Mouse (Mus musculus) gastrocnemius, adult 18-20 months (tissue): ENCODE measurements around the gene Spata2. TPM values are rescaled to one million over a fixed set of nuclear protein-coding genes. Genes with fewer than 3 reads are reported as not detected.

Source experiments
- DNase-seq: peaks from one replicate; pipeline ENCODE4 v3.0.0; 2021; ENCODE audit warnings: low spot score
- total RNA-seq, 2 experiments: library from RNA; stranded (reverse); gene quantifications; 2 replicates each; pipeline ENCODE4 v1.2.3; 2021

The Spata2 gene
- total RNA-seq, 2 experiments from 2014 or later, result 18.4 to 19.5 TPM

- DNase-seq, result no peak
Measured at GRCm38 (mm10) chr2:167512365-167512764, 19.7 kb upstream of the Spata2 start.

GRCm38 (mm10) chr2:167510485-167510884 is 17.8 kb upstream of the Spata2 start:
- peak; percentile 39 for DNase-seq

GRCm38 (mm10) chr2:167508569-167508968 is 15.9 kb upstream of the Spata2 start:
- no peak for DNase-seq

GRCm38 (mm10) chr2:167507719-167508385 is 15.2 kb upstream of the Spata2 start:
- DNase-seq, result no peak

GRCm38 (mm10) chr2:167506546-167507260 is 14.0 kb upstream of the Spata2 start:
- DNase-seq, result no peak

GRCm38 (mm10) chr2:167505127-167505526 is 12.4 kb upstream of the Spata2 start:
- DNase-seq, result no peak

- DNase-seq, result peak; percentile 38
Measured at GRCm38 (mm10) chr2:167503896-167504349, 11.2 kb upstream of the Spata2 start.

GRCm38 (mm10) chr2:167503253-167503895 is 10.7 kb upstream of the Spata2 start:
- peak; percentile 81 for DNase-seq

- no peak for DNase-seq
Measured at GRCm38 (mm10) chr2:167502554-167503252, 10.0 kb upstream of the Spata2 start.

- DNase-seq, result no peak
Measured at GRCm38 (mm10) chr2:167497272-167497671, 4.6 kb upstream of the Spata2 start.

GRCm38 (mm10) chr2:167496437-167496836 is 3.8 kb upstream of the Spata2 start:
- DNase-seq, result no peak

GRCm38 (mm10) chr2:167491757-167492708 is 654 bp downstream of the Spata2 start, which contains the start of gene Rnf114:
TSS of gene Rnf114 (plus strand) at chr2:167492645.
- DNase-seq, result no peak

GRCm38 (mm10) chr2:167490813-167491525 is 1.7 kb downstream of the Spata2 start:
- no peak for DNase-seq

- no peak for DNase-seq
Measured at GRCm38 (mm10) chr2:167487994-167488393, 4.7 kb downstream of the Spata2 start.

- DNase-seq, result no peak
Measured at GRCm38 (mm10) chr2:167487551-167487950, 5.1 kb downstream of the Spata2 start.

GRCm38 (mm10) chr2:167486573-167486972 is 6.1 kb downstream of the Spata2 start:
- DNase-seq, result no peak

GRCm38 (mm10) chr2:167485501-167486377 is 6.9 kb downstream of the Spata2 start:
- DNase-seq, result peak; percentile 71

GRCm38 (mm10) chr2:167484932-167485331 is 7.8 kb downstream of the Spata2 start:
- DNase-seq, result no peak
